Mouse (Mus musculus) brain, embryonic 14.5 days (tissue): ENCODE measurements around the gene Lsp1.

ENCODE experiments used
- CTCF ChIP-seq: fragments of 200-500 bp; IDR thresholded peaks from 2 replicates; pipeline ENCODE4 v1.5.1; 2012; ENCODE audit warnings: inconsistent platforms, mild to moderate bottlenecking, moderate library complexity, borderline replicate concordance; ENCODE audit not compliant: insufficient read depth, insufficient read length; ENCODE audit errors: extremely low read depth
- POLR2A ChIP-seq: fragments of 200-500 bp; IDR thresholded peaks from 2 replicates; pipeline ENCODE4 v1.6.1; 2012; ENCODE audit warnings: mild to moderate bottlenecking, inconsistent platforms, borderline replicate concordance; ENCODE audit not compliant: poor library complexity, insufficient read depth, insufficient read length, severe bottlenecking; ENCODE audit errors: extremely low read depth

GRCm38 (mm10) chr7:142444171-142444570, 16.4 kb upstream of the Lsp1 start:
- no peak for TF ChIP-seq POLR2A
- no peak for TF ChIP-seq CTCF
